Mouse (Mus musculus) brain, adult 2 months (tissue): ENCODE results near the gene Mdm2.
"Not testable (repeated sequence)": the region's sequence is repeated elsewhere in the genome, so short reads cannot be mapped to it uniquely, and the experiment has no call there.

Source experiments
- DNase-seq: peaks from one replicate; pipeline ENCODE4 v3.0.0; 2011; ENCODE audit warnings: low read depth, low spot score

The Mdm2 gene

GRCm38 (mm10) chr10:117710604-117711141 lies at the start of gene Mdm2:
TSS of gene Mdm2 (minus strand) at chr10:117710758.
- DNase-seq, result peak; percentile 95

DNA sequence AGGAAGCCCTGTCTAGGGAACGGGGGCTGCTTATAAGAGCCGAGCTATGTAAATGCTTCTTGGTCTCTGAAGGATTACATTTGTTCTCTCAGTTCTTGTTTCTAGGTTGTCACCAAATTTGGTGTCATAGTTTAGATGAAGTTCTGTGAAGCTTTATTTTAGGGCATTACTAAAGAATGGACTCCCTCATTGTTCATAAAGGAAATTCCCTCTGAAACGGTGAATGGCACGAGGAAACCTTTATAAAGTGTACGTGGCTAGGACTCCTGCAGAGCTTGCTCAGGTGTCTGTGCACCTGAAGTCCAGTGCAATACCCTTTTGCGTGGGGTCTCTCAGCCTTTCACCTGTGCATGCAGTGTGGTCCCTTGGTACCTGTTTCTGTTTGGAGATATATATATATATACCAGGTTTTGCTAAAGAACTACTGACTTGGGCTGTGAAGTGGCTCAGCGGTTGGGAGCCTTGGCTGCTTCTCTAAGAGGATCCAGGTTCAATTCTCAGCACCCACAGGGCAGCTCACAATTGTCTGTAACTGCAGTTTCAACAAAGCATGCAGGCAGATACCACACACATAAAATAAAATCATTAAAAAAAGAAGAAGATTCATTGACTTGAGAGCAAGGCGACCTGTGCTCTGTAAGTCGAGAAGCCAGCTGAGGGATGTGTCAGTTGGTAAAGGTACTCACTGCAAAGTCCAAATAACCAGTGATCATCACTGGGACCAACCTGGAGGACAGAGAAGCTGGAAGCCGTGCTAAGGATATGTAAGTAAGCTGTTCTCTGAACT lies 49.5 kb upstream of the Mdm2 start:
- no peak for DNase-seq

GRCm38 (mm10) chr10:117758749-117759727 lies 48.5 kb upstream of the Mdm2 start:
- no peak for DNase-seq

- not testable (repeated sequence) for DNase-seq
Observed at GRCm38 (mm10) chr10:117758344-117758743, 47.8 kb upstream of the Mdm2 start.

- DNase-seq, result no peak
Observed at GRCm38 (mm10) chr10:117757796-117758342, 47.3 kb upstream of the Mdm2 start.

GRCm38 (mm10) chr10:117757259-117757658 lies 46.7 kb upstream of the Mdm2 start:
- DNase-seq, result no peak

DNA sequence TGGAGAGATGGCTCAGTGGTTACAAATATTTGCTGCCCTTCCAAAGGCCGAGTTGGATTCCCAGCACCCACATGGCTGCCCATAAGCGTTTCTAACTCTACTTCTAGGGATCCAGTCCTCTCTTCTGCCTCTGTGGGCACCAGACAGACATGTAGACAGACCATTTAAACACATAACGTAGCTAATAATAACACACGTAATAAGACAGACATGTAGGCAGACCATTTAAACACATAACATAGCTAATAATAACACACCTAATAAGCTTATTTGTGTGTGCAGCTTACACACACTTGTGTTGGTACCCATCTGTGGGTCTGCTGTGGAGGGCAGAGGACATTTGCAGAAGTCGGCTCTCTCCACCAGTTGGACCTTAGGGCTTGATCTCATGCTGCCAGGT lies 46.2 kb upstream of the Mdm2 start:
- DNase-seq, result no peak

DNA sequence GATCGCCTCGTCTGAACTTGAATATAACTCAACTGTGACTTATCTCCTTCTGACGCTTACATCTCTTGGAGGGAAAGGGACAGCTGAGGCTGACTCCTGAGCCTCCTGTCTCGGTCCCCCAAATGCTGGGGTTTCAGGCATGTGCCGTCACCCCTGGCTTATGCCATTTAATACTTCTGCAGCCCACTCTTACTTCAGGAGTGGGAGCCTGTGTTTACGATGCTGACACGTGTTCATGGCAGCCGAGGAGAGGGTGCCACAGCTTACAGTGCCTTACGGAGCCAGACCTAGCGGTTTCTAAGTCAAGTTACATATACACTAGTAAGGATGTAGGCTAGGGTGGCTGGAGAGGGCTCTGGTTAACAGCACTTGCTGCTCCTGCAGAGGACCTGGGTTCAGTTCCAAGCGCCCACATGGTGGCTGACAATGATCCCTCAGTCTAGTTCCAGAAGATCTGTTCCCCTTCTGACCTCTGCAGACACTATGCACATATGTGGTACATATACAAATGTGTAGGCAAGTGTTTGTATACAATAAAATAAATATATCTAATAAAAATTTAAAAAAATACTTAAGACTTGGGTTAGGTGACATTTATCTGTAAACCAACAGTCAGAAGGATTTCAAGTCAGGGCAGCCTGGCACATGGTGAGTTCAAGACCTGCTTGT lies 45.4 kb upstream of the Mdm2 start:
- no peak for DNase-seq

DNA sequence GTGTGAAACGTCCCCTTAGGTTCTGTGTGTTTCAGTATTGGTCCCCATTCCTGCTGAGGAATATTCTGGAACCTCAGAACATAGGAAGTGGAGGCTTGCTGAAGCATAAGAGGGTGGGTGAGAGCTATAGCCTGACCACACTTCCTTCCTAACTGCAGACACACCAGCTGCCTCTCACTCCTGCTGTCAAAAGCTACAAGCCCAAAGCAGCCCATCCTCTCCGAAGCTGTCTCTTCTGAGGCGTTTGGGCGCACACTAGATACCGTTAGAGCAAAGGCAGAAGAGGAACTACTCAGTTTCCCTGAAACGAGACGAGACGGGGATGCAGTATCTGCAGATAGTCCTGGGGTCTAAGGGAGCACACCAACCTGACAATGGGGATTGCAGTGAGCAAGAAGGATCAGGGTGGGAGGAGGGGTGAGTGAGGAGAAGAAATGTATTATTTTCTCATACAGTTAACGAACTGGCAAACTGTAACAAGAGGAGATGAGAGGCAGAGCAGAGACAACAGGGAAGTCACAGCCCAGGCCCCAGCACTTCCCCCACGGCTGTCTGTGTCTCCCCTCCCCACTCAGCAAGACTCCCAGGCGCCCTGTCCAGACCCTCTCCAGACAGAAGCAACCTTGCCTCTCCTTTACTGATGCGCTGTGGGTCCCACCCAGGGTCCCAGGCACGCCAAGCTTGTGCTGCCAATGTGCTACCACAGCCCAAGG lies 44.7 kb upstream of the Mdm2 start:
- DNase-seq, result peak; percentile 18

DNA sequence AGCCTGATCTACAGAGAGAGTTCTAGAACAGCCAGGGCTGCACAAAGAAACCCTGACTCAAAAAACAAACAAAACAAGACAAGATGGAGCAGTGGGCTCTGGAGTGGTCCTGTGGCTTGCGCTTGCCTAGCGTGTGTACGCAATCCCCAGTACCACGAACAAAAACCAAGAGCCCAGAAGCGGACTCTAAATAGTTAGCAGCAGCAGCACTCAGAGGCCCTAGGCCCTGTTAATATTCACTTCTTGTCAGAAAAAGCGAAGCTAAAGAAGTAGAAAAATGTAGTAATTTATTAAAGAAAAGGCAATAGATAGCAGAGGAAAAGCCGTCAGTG lies 44.0 kb upstream of the Mdm2 start:
- DNase-seq, result no peak

DNA sequence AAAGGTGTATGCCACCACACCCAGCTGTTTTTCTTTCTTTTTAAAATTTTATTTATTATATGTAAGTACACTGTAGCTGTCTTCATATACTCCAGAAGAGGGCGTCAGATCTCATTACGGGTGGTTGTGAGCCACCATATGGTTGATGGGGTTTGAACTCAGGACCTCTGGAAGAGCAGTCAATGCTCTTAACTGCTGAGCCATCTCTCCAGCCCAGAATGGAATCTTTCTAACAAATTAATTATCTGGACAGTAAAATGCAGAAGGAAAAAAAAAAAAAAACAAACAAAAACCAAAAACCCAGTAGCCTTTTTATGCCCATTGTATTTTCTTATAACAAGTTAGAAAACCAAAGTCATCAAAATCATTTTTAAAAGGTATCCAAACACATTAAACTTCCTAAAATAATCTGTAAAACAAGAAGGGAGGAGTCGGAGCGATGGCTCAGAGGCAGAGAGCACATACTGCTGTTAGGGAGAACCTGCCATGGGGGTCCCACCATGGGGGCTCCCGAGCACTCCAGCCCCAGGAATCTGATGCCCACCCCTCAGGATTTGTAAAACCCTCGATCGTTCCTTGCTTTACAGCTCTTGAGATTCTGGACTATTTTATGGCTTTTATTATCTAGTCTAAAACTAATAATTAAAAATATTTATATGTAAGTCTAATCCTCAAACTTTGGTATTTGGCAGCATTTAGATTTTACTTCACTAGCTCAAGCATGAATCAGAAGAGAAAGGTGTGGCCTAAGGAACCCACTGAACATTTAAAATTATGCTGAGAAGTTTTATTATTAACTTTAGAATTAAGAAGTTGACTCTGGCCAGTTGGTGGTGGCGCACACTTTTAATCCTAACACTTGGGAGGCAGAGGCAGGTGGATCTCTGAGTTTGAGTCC lies 43.4 kb upstream of the Mdm2 start:
- no peak for DNase-seq

GRCm38 (mm10) chr10:117752851-117753647 lies 42.5 kb upstream of the Mdm2 start:
- no peak for DNase-seq

GRCm38 (mm10) chr10:117752304-117752821 lies 41.8 kb upstream of the Mdm2 start:
- no peak for DNase-seq

GRCm38 (mm10) chr10:117751744-117752143 lies 41.2 kb upstream of the Mdm2 start:
- DNase-seq, result no peak

- no peak for DNase-seq
Observed at GRCm38 (mm10) chr10:117751282-117751610, 40.7 kb upstream of the Mdm2 start.

DNA sequence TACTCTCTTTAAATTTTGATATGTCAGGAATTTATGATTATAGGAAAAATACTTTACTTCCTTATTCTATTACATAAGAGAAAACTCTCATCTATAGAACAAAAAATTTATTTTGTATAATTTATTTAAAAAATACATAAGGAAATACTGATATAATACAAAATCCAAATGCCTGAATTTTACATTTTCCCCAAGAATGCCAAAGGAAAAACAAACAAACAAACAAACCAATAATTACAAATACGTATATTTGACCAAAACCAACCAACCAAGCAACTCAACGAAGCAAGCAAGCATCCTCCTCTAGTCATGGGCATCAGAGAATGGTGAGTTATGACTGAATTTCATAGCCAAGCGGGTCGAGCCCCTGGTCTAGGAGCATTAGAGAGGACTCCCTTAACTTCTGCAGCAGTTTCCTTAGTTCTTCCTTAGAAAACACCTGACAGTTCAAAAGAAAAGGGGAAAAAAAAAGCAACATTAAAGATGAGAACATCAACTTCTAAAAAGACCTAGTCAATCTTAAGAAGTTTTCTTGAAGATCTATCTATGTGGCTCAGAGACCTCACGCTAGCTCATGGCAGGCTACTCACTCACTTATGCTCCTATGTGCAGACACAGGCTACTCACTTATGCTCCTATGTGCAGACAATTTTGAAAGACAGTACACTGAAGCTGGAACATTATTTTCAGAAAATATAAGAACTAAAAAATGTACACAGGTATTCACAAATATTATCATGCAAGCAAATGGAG lies 40.1 kb upstream of the Mdm2 start:
- no peak for DNase-seq

- DNase-seq, result no peak
Observed at GRCm38 (mm10) chr10:117749787-117750343, 39.3 kb upstream of the Mdm2 start.
